Mouse (Mus musculus) kidney, postnatal 25 days (tissue): ENCODE data around the gene Stambpl1.

ENCODE experiments used
- DNase-seq, 2 experiments: peaks; one replicate each; pipeline ENCODE4 v3.0.0; 2021; ENCODE audit warnings: mixed read lengths in 2 of 2

The Stambpl1 gene

DNA sequence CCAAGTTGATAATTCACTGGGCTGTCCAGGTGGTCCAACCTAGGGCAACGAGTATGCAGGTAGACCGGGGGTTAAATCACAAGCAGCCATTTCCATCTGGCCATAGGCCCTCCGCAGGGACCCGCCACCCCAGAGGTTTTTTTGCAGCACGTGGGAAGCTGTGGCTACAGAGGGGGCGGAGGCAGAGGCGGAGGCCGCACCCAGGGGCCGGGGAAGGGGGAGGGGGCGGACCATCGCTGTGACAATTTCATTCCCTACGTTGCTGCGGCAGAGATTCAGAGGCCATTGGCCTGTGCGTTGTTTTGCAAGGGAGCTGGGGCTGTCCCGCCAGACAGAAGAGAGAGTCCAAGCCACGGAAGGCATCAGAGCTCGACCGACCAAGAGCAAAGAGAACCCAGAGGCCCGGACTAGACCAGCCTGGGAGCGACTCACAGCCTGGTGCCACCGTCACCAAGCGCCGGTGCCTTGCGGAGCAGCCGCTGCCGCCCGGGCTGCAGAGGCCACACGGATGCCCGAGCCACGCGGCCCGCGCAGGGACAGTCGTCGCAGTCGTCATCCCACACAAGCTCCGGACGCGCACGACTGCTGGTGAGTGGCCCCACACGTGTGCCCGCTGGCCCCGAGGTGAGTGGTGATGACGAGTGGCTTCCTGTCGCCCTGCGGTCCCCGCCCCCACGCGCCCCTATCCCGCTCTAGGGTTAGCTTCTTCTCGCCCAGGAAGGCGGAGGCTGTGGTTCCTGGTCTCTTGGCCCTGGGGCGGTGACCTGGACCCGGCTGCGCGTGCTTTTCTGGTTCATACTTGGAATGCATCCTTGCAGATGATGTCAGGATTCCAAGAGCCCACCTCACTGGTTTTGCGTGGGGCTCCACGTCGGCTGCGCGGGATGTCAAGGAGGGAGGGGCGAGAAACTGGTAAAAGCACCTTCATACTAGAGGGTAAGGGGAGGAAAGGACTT, at the start of gene Stambpl1:
TSS of gene Stambpl1 (plus strand) at position 222 of the 956 bp plus-strand sequence.
- DNase-seq, result peak; percentile 67 to 82

DNA sequence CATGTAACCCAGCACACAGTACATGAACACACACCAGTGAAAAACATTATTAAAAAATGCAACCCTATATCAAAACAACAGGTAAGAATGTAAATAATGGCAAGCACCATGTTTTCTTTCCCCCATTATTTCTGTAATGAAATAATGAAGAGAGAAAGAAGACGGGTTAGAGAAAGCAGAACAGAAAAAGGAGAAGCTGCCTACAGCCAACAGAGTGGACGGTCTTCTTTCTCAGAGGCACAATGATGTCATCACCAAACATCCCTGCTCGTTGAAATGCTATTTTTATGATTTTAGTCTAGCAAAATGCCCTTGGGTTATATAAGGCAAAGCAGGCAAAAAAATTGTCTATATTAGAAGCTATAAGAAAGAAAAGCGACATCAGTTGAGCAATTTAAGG, 43.6 kb upstream of the Stambpl1 start:
- DNase-seq, result no peak

GRCm38 (mm10) chr19:34151909-34152308, 40.1 kb upstream of the Stambpl1 start:
- DNase-seq, result no peak

DNA sequence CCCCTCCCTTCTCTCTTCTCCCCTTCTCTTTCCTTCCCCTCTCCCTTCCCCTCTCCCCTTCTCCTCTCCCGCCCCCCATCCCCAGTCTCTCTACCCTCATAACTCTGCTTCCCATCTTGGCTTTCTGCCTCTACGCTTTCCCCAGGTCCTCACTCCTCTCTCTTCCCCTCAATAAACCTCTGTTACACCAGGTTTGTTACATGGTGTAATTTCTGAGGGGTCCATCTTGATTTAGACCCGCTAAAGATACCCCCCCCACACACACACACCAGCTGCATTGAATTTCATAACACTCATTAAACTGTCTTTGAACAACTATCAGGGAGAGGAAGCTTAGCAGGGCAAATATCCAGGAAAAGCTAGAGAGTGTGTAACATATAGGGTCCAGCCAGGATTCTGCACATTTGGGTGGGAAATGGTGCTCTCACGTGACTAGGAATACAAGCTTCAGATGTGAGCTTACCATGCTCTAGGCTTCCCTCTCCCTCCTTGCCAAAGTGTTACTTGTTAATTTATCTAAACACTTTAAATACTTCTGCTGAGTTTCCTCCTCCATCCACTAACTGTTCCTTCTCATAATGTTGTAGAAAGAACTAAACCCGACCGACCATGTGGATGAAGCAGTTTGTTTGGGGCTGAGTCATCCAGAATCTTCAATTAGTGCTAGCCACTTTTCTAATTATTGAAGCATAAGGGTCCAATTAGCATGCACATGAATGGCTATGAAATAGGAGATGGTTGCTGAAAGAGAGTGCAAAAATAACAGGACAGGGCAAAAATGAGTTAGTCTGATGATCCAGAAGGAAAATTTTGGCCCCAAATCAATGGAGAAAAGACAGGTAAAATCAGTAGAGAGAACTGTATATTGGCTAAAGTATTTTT, 38.5 kb upstream of the Stambpl1 start:
- DNase-seq, result no peak

GRCm38 (mm10) chr19:34162693-34163092, 29.3 kb upstream of the Stambpl1 start:
- no peak for DNase-seq

GRCm38 (mm10) chr19:34165891-34166290, 26.1 kb upstream of the Stambpl1 start, which contains the start of gene Ankrd22:
Gene Ankrd22, minus strand, starts transcription at chr19:34166053.
- DNase-seq, result peak in 1 of 2 experiments; percentile 39

DNA sequence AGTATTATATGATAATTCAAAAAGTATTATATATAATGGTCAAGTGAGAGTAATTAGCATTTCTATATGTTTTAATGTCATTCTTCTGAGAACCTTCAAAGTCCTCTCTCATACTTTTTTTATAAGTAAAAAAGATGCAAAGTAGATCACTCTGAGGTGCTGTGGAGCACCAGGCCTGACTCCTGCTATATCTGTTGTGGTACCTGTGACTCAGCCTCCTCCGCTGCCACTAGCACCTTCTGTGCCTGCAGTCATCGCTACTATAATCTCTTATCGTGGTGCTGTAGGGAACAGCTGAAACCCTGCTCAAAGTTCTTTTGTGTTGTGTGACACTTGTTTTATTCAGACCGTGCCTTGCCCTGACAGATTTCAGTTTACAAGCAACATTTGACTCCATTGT, 25.6 kb upstream of the Stambpl1 start:
- DNase-seq, result no peak

DNA sequence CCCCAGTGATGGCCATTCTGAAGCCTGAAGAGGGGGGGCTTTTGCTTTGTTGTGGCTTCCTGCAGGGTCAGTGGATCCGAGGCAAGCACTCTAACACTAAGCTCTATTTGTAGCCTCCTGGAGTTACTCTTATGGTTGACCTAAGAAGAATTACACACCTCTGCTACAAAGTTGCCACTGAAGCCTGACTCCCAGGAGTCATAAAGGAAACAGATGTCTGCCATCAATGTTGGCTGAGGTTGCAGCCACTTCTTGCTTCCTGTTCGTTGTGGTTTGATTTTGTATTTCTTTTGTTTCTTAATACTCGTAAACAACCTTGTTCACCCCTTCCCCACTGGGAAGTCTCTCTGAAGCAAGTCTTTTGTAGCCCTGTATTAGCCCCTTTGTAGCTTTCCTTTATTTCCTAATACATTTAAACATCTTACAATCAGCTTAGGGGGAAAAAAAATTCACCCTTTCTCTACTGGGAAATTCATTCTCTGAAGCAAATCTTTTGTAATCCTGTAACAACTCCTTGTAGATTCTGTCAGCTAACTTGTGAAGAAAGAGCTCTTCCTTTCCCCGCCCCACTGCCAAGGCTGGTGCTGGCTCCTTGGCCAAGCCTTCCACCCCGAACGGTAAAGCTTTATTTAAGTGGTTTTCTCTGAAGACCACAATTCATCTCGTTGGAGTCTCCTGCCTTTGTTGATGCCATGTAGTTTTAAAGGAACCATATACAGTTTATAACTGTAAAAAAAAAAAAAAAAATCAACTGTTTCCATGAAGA, 23.9 kb upstream of the Stambpl1 start:
- DNase-seq, result no peak

- no peak for DNase-seq
These were observed 22.9 kb upstream of the Stambpl1 start for GRCm38 (mm10) chr19:34169121-34169520.

GRCm38 (mm10) chr19:34171167-34171566, 20.9 kb upstream of the Stambpl1 start:
- no peak for DNase-seq

- DNase-seq, result no peak
These were observed 18.0 kb upstream of the Stambpl1 start for GRCm38 (mm10) chr19:34174004-34174403.

DNA sequence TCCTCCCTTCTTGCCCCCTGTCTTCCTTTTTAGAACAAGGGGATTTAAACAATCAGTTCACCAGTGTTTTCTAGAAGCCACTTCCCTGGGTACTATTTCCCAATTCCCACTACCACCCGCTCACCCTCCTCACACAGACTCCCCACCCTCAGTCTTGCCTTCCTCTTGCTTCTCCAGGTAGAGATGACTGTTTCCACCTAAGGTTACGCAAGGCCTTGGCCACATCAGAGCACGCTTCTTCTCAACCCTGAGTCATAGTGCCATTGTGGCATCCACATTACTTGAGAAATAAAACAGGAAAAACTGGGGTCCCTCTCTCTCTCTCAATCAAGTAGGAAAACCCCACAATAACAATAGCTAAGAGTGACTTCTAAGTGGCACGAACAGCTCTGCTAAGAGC, 12.9 kb upstream of the Stambpl1 start:
- no peak for DNase-seq

DNA sequence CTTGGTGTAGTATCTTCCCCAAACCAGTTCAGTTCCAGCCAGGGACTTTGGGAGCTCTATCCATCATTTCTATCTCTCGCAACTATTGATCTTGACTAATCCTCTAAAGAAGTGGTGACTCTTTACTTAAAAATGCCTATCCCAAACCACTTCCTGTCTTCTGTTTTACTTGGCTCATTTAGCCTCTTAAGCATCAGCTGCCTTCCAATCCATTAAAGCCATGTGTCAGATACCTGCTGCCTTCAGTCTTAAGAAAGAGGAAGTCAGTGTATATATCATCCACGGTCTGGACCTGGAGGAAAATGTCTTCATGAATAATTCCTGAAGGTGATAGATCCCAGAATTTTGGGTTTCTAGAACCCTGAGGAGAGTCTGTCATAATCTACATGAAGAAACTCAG, 11.7 kb upstream of the Stambpl1 start:
- no peak for DNase-seq

GRCm38 (mm10) chr19:34181234-34181633, 10.8 kb upstream of the Stambpl1 start:
- DNase-seq, result no peak

DNA sequence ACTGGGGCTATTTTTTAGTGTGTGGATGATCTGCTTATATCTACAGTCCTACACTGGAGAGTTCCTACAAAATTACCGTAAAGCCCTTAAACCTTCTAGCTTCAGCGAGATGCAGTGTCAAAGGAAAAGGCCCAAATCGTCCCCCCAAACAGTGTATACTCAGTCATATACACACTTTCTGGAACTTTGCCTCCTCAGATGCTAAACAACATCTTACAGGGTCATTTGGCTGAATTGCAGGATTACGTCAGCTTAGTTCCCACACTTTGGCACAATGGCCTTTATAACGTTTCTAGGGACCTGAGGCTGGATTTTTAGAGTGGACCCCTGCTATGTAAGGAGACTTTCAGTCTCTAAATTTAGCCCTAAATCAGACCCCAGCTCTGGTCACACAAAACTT, 9.5 kb upstream of the Stambpl1 start:
- DNase-seq, result no peak

GRCm38 (mm10) chr19:34186845-34187244, 5.2 kb upstream of the Stambpl1 start:
- DNase-seq, result no peak

DNA sequence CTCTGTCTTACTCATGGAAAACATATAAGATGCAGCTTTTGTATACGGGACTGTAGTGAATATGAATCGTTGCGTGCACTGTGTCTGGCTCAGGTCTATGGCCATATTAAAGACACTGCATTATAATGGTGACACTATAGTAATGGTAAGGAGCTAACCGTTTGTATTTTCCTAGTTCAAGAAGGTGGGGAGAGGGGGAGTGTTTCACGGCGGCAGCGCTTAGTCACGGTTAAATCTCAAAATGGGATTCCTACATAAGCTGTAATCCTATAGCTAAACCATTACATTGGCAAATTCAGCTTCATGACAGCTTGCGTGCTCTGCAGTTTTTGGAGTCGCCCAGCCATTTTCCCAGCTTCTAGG, 403 bp upstream of the Stambpl1 start:
- DNase-seq, result no peak

DNA sequence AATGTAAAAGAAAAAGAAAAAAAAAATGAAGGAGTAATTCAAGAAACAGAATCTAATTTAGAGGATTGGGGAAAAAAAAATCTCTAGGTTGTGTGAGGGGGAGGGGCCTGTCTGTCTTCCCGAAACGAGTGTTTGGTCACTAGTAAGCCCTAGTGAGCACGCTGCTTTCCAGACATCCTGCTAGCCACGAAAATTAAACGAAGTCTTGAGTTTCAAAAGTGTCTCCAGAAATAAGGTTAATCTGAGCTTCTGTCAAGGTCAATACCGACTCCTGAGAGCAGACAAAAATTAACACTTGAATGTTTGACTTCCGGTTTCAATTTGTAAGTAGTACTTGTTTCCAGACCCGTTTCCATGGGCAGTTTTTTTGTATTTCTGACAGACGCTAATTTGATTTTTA, 1.1 kb downstream of the Stambpl1 start:
- DNase-seq, result peak; percentile 32 to 39

DNA sequence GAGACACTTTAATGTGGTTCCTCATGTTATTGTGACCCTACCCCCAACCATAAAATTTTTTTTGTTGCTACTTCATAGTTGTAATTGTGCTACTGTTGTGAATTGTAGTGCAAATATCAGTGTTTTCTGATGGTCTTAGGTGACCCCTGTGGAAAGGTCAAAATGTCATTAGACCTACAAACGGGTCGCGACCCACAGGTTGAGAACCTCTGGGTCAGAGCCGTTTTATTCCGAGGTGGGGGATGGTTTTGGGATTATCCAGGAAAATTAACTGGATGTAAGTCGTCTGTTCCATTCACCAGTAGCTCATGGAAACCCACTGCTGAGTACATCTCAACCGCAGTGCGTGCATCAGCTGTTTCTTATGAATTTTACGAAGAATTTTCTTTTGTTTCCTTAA, 1.7 kb downstream of the Stambpl1 start:
- no peak for DNase-seq

DNA sequence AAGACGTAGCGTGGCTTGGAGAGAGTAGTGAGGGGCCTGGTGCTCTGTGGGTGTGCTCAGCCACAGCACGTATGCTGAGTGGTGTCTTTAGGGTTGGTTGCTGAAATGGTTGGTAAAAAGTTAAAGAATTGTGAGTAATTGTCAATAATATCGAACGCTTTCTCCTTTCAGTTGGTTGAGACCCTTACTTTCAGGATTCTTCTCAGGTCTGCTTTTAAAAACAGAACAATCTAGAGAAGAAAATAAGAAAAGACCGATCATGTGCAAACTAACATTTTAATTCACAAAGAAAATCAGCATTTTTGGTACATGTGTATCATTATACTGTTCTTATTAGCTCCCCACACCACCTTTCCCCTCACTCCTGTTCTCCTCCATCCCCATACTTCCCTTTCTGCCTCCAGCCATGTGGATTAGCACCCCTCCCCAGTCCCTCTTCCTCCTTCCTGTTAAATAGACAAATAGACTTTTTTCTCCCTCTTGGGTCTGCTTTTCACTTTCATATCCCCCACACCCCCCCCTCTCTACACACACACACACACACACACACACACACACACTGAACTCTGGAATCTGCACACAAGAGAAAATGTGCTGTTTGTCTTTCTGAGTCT, 2.2 kb downstream of the Stambpl1 start:
- no peak for DNase-seq

GRCm38 (mm10) chr19:34195031-34195430, 3.0 kb downstream of the Stambpl1 start:
- DNase-seq, result no peak

DNA sequence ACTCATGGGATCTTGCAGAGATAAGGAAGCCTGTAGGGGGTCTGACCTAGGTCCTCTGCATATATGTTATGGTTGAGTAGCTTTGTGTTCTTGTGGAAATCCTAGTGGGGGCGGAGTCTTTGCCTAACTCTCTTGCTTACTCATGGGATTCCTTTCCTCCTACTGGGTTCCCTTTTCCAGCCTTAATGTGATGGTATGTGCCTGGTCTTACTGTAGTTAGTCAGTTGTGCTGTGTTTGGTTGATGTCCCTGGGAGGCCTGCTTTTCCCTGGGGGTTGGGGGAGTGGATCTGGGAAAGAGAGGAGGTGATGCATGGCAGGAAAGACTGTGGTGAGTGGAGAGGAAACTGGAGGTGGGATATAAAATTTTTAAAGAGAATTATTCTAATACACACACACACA, 6.0 kb downstream of the Stambpl1 start:
- DNase-seq, result no peak
